Mouse (Mus musculus) liver, embryonic 18 days (tissue): ENCODE data around the gene Klrb1c. TPM values are rescaled to one million over a fixed set of nuclear protein-coding genes. Genes with fewer than 3 reads are reported as not detected.

ENCODE experiments used
- polyA plus RNA-seq: library from polyadenylated mRNA; depleted of rRNA; stranded (reverse); fragments of >200 nt; gene quantifications from 2 replicates; pipeline ENCODE4 v1.2.3, GENCODE M21; 2012; rRNA removed

Gene Klrb1c
- 0.35 and 0.61 TPM in 2 replicates for polyA plus RNA-seq

DNA sequence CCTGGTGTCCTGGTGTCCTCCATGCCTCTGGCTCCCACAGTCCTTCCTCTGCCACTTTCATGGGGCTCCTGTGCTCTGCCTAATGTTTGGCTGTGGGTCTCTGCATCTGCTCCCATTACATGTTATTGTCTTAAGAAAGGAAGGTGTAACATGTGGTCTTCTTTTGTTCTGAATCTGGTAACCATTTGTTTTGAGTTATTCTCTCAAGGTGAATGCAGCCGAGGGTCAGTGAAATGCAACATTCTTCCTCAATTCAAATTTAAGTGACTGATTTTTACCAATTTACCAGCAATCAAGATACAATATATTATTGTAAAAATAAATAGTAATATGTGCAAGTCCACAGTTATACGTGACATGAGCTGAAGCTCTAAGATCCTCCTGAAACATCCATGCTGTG lies at the start of gene Klrb1c:
Gene Klrb1c, minus strand, starts transcription at position 101 of the 400 bp plus-strand sequence.

DNA sequence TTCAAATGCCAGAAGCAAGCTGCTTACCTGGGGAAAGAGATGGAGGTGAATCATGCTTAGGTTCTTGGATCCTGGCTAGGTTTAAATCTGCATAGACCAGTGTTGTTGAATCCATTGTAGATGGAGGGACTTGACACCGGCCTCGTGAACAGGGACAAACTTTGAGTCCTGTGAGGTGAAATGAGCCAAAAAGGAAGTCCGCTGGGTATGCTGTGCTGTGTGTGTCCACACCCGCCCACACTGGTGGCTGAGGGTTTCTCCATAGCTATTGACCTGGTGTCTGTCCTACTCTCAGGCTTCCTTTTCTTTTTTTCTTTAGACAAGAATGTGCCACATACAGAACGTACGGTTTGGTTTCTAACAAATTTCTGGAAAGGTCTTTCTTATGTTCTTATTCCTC lies 37.1 kb upstream of the Klrb1c start, which contains the start of the genes Gm44511 and Klrb1b:
Gene Gm44511, minus strand, starts transcription at position 184 of the 400 bp plus-strand sequence.
Gene Klrb1b, minus strand, starts transcription at position 200 of the 400 bp plus-strand sequence.

Other genes with a start within 250 kb of the Klrb1c start
- gene A2ml1, start 207.6 kb downstream of the Klrb1c start, polyA plus RNA-seq: 68.7 and 95.4 TPM in 2 replicates
- gene Klrb1a, start 165.7 kb downstream of the Klrb1c start, polyA plus RNA-seq: 0.07 and 0.16 TPM in 2 replicates
- 1.1 and 1.2 TPM in 2 replicates for gene Clec2h, start 126.8 kb downstream of the Klrb1c start, polyA plus RNA-seq
- gene Klrb1, start 66.2 kb downstream of the Klrb1c start, polyA plus RNA-seq: 0.04 and 0.12 TPM in 2 replicates
- gene Gm44511, start 37.1 kb upstream of the Klrb1c start, polyA plus RNA-seq: 0.36 TPM in 1 of 2 replicates, not detected in the other
- gene Klrb1b, start 37.1 kb upstream of the Klrb1c start, polyA plus RNA-seq: 0.29 and 0.48 TPM in 2 replicates
- 0.22 and 0.25 TPM in 2 replicates for gene Clec2i, start 98.4 kb upstream of the Klrb1c start, polyA plus RNA-seq
- 8.1 and 11.6 TPM in 2 replicates for gene BC035044, start 101.9 kb upstream of the Klrb1c start, polyA plus RNA-seq
- not detected in 2 replicates for gene Clec2g, start 145.2 kb upstream of the Klrb1c start, polyA plus RNA-seq